Mouse (Mus musculus) embryonic fibroblast, embryonic 13.5 days (primary cell): ENCODE data around the gene Nrxn1. TPM values are rescaled to one million over a fixed set of nuclear protein-coding genes. Genes with fewer than 3 reads are reported as not detected.

Experiments used
- H3K27ac ChIP-seq: 2 replicates; pipeline ENCODE4 v1.5.1; 2012; ENCODE audit warnings: low read length, control low read depth, inconsistent platforms; ENCODE audit not compliant: insufficient read depth
- H3K4me1 ChIP-seq: 2 replicates; pipeline ENCODE4 v1.6.1; 2011; ENCODE audit warnings: low read length; ENCODE audit not compliant: control insufficient read depth, insufficient read depth
- H3K4me3 ChIP-seq: 2 replicates; pipeline ENCODE4 v1.5.1; 2011; ENCODE audit warnings: mild to moderate bottlenecking, control low read depth, low read length; ENCODE audit not compliant: insufficient read depth
- CTCF ChIP-seq: IDR thresholded peaks from 2 replicates; pipeline ENCODE4 v1.5.1; 2011; ENCODE audit warnings: mild to moderate bottlenecking, control low read depth, low read length, moderate library complexity, borderline replicate concordance; ENCODE audit not compliant: insufficient read depth
- POLR2A ChIP-seq: IDR thresholded peaks from 2 replicates; pipeline ENCODE4 v1.6.1; 2011; ENCODE audit warnings: low read depth, mild to moderate bottlenecking, control low read depth, low read length, moderate library complexity
- polyA plus RNA-seq: library from polyadenylated mRNA; stranded (reverse); fragments of >200 nt; gene quantifications from 2 replicates; pipeline ENCODE4 v1.2.4, GENCODE M21; 2011; ENCODE audit warnings: low read depth; ENCODE audit not compliant: missing spikeins, insufficient read length

Gene Nrxn1
- polyA plus RNA-seq, 1 experiment = 1.3 TPM

- TF ChIP-seq CTCF (no peak), POLR2A (no peak)
Observed at GRCm38 (mm10) chr17:91086412-91086811, 6.5 kb downstream of the Nrxn1 start.

DNA sequence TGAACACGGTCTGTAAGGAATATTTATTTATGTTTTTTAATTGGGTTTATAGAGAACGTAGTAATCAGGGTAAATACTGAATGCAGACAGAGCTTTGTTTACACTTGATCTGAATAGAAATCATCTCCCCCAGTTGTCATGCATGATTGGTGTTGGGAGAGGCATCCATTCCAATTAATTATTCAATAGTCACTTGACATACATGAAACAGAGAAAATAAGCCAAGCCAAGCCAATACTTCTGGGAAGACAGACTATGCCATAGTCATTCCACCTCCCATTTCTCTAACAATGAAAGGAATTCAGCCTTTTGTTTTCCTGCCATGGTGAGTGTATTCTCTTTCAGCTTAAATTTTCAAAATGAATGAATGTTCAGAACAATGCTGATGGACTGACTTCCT is 7.5 kb downstream of the Nrxn1 start:
- no peak overlapping the region for H3K4me3 ChIP-seq
- no peak for TF ChIP-seq POLR2A
- TF ChIP-seq CTCF = no peak

More at GRCm38 (mm10) chr17:91086412-91086811, 6.5 kb downstream of the Nrxn1 start:
- H3K4me3 ChIP-seq = no peak overlapping the region
- H3K27ac ChIP-seq = no peak overlapping the region
- no peaks in the 10 kb centered on the region for H3K4me1 ChIP-seq

GRCm38 (mm10) chr17:91079096-91079495 is 13.8 kb downstream of the Nrxn1 start:
- Histone ChIP-seq H3K4me3 (no peak overlapping the region), H3K27ac (no peak overlapping the region), H3K4me1 (no peaks in the 10 kb centered on the region)
- TF ChIP-seq CTCF (no peak), POLR2A (no peak)

More for the DNA sequence above, 7.5 kb downstream of the Nrxn1 start:
- Histone ChIP-seq H3K4me1 (no peaks in the 10 kb centered on the region), H3K27ac (no peak overlapping the region)

- no peak overlapping the region for H3K4me3 ChIP-seq
- no peaks in the 10 kb centered on the region for H3K4me1 ChIP-seq
- H3K27ac ChIP-seq = no peak overlapping the region
- TF ChIP-seq CTCF = no peak
Observed at GRCm38 (mm10) chr17:91074780-91075179, 18.1 kb downstream of the Nrxn1 start.

DNA sequence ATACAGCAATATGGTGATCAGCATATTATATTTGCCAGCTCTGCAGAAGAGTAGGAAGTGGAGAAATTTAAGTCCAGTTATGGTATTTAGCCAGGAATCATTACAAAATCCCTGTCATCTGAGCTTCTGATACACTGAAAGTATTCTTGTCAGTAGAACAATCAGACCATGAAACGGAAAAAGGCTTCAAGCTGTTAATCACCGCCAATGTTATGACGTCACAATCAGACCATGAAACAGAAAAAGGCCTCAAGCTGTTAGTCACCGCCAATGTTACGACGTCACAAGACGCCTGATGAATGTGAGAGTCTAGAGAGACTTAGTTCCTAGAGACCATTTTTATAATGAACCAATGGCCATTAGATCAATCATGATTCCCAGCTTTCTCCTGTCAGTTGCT is 59.4 kb downstream of the Nrxn1 start:
- no peak for TF ChIP-seq CTCF
- no peak for TF ChIP-seq POLR2A
- no peaks in the 10 kb centered on the region for H3K4me1 ChIP-seq
- no peak overlapping the region for H3K4me3 ChIP-seq
- H3K27ac ChIP-seq = peak overlapping the region; percentile 26; the same call in 1 of the 2 replicates

DNA sequence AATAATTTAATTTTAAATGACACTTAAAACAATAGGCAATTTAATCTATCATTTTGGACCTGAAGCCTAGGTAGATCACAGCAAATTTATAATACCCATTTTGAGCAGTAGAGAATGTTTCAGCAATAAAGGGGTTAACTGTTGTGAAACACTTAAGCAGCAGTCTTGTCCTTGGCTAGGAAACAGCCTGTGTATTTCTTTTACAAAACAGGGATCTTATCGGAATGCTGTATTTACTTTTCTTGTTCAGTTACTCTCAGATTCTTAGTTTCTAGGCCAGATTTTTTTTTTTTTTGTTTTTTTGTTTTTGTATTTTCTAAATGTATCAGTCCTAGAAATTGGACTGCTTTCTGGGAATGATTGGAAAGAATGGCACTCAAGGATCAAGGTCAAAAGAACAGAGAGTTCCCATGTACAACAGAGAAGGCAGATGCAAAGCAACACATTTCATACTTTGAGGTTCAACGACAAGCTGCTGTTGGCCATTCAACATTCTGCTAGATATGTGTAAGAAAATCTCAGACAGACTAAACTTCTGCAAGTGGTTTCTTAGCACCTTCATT is 67.7 kb downstream of the Nrxn1 start:
- H3K4me3 ChIP-seq = no peak overlapping the region
- TF ChIP-seq POLR2A (no peak), CTCF (no peak)
- no peak overlapping the region for H3K27ac ChIP-seq
- H3K4me1 ChIP-seq = no peaks in the 10 kb centered on the region

DNA sequence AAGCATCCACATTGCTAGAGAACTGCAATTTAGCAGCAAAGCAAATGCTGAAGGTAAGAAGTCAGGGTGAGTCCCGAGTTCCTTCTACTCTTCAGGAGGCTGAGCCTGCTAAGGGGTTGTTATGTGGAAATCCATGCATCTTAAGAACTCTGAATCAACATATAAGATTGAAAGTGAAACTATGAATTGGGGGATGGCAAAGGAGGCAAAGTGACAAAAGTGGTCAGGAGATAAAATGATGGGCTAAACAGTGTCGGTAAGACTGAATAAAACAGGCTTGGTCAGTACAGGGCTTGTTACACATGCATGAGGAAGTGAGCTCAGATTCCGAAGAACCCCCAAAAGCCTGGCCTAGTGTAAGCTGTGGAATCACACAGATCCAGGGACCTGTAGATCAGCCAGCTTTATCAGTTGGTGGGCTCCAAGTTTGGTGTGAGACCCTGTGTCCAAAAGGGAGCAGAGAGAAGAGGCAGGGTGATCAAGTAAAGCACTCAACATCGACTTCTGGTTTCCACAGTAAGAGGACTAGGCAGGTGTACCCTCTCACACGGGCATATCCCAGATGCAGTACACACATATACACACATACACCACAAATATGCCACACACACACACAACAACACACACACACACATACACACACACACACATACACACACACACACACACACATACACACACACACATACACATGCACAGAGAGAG is 85.3 kb downstream of the Nrxn1 start:
- Histone ChIP-seq H3K4me3 (no peak overlapping the region), H3K4me1 (no peaks in the 10 kb centered on the region), H3K27ac (no peak overlapping the region)
- no peak for TF ChIP-seq CTCF
- no peak for TF ChIP-seq POLR2A

DNA sequence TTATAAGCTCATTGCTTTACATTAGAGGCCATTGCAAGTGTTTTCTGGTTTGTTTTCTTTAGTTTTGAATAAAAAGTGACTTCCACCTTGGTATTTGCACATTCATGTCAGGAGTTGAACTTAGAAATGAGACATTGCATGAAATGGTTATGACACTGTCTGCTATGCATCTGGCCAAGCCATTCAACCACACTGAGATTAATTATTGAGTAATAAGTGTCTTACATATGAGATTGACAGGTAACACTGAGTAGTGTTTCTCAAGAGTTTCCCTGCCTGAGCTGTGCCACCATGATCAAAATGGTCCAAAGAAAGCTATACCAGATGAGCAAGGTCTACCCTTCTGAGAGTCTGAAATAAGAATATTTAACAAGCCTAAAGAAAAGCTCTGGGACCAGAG is 92.5 kb downstream of the Nrxn1 start:
- Histone ChIP-seq H3K27ac (no peak overlapping the region), H3K4me3 (no peak overlapping the region), H3K4me1 (no peaks in the 10 kb centered on the region)
- TF ChIP-seq CTCF = no peak
- no peak for TF ChIP-seq POLR2A

DNA sequence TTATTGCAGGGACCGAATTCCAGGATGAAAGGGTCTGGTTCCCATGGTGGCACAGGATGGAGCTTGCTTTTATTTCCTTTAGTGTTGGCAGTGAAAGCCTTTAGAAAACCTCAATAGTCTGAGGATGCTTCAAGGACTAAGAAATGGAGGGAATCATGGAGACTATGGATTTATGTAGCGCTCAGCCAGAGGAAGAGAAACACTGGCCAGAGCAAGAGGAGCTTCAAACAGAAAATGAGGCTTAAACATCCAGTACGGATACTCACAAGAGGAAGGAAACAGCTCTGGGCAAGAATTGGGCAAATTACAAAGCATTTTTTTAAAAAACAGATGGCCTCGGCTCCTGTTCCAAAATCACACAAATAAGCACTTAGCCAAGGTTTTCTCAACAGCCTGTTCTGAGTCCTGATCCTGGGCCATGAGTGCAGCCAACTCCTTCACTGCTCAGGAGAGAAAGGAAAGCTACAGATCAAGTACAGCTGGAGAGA is 93.2 kb downstream of the Nrxn1 start:
- H3K4me1 ChIP-seq = no peaks in the 10 kb centered on the region
- TF ChIP-seq POLR2A = no peak
- TF ChIP-seq CTCF = no peak
- H3K27ac ChIP-seq = no peak overlapping the region
- H3K4me3 ChIP-seq = no peak overlapping the region

GRCm38 (mm10) chr17:90997714-90998113 is 95.2 kb downstream of the Nrxn1 start:
- TF ChIP-seq POLR2A = no peak
- no peak for TF ChIP-seq CTCF
- Histone ChIP-seq H3K4me3 (no peak overlapping the region), H3K4me1 (no peaks in the 10 kb centered on the region), H3K27ac (no peak overlapping the region)
